Mouse (Mus musculus) induced T-regulatory cell, adult 2 months (primary cell): ENCODE measurements around the gene Nbea.
"Not testable (repeated sequence)": the region's sequence is repeated elsewhere in the genome, so short reads cannot be mapped to it uniquely, and the experiment has no call there.

Experiments
- DNase-seq: peaks from one replicate; pipeline ENCODE4 v3.0.0-alpha.2; 2012; ENCODE audit warnings: low read depth

Nbea gene

DNA sequence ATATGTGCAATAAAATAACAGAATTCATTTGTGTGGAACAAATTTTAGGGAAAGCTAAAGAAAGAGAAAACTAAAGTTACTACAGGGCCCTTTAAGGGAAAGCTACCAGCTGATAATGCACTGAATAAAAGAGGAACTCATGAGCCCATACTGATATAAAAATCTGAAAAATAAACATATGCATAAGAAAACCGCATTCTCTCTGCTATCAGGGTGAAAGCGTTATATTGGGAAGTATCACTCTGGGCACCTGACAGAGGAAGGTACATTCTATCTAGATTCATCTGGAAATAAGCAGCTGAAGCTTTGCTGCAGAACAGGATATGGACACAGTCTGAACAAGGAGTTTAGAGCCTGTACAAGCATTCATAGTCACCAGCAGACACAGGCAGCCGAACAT lies 148.9 kb downstream of the Nbea start:
- DNase-seq = no peak

DNA sequence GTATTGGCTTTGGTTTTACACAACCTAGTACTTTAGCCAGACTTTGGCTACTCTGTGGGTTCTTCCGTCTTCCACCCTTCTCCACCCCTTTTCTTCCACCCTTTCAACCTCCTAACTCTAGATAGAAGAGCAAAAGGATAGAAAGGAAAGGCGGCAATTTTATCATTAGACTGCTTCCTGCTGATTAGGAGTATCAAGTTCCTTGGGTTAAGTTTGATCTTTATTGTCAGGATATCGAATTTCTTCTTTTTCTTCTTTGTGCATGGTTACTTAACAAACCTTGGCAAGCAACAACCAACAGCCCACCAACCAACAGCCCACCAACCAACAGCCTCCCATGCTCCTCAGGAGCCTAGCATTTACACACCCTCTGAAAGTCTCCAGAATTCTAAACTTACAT lies 165.0 kb downstream of the Nbea start:
- DNase-seq = no peak

DNA sequence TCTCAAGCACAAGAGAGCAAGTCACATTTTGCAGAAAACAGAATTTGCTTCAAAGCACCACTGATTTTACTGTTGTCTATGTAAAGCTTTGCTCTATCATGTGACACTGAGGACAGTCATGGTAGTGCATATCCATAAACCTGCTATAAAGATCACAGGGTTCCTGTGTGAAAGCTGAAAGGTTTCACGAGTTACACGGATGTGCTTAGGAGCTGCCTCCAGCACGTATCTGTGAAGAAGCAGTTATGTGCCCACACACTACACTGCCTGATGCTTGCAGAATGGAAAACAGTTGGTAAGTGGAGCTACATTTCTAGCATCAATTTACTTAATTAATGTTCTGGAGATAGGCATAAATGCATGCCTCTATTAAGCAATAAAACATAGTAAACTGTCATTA lies 172.4 kb downstream of the Nbea start:
- DNase-seq = no peak

DNA sequence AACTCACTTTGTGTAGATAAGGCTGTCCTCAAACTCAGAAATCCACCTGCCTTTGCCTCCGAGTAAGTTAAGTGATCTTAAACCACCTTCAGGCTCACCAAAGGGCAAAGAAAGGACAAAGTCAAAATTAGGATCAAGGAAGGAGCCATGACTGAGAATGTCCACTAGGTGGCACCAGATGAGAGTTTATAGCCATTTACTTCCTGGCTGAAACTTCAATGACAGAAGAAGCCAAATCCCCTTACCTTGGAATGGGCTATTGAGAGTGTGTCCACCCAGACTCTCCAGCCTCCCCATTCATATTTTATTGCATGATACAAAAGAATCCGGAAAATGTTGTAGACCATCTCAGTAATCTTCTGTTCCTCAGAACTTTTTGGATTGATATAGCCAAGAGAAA lies 175.5 kb downstream of the Nbea start:
- DNase-seq = peak; percentile 45

DNA sequence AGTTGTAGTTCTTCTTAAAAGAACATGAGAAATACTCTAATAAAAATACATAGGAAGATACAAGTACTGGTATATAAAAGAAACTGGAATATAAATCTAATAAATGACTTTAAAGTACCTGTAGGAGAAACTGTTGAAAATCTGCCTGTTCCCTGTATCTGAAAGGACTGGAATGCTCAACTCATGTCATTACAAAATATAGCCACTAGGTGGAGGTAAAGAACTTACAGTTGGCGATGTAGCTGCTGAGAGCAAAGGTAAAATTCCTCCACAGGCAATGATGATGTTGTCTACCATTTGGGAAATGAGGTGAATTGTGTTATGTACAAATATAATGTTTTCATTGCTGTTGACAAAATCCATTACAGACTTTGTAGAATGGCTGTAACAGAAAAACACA lies 183.2 kb downstream of the Nbea start:
- peak; percentile 61 for DNase-seq

DNA sequence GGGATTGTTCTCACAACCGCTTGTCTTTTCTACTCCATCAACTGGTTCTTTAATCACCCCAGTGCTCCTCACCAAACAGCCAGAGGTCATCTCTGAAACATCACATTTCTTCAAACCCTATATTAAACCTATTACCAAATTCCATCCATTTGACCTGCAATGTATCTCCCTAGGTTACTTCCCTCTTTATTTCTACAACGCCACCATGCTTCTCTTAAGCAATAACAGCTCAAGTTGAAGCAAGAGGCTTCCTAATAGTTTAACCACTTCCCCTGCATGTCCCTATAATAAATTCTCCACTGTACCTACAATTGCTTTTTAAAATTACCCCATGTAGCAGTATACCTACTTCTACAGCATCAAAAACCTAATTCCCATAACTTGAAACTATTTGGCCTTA lies 205.1 kb downstream of the Nbea start:
- DNase-seq = no peak

DNA sequence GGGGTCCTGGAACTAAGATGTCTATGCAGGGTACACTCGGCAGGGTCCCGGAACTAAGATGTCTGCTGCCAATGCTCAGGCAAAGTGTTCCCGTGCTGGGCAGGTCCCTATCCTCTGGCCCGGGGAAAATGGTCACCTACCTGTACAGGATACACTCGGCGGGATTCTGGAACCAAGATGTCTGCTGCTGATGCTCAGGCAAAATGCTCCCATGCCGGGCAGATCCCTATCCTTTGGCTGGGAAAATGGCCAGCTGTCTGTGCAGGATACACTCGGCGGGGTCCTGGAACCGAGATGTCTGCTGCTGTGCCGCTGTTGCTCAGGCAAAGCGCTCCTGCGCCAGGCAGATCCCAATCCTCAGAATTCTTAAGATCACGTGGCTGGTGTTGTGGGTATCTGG lies 206.5 kb downstream of the Nbea start:
- not testable (repeated sequence) for DNase-seq

DNA sequence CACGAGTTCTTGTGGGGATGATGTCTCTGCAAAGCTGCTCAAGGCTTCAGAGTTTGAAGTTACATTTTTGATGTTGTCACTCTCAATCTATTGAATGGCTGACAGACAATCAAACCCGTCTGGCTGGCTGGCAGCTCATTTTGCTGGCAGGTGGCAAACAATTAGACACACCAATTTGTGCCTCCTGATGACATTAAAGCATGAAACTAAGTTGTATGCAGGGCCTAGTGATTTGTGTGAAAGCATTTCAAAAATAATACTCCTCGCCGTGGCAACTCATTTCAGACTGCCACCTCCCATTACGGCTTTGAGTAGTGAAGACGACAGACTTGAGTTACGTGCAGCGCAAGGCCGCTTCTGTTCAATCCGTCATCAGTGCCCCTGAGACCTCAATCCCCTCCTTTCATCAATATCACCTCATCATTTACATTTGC lies 217.8 kb downstream of the Nbea start:
- no peak for DNase-seq

DNA sequence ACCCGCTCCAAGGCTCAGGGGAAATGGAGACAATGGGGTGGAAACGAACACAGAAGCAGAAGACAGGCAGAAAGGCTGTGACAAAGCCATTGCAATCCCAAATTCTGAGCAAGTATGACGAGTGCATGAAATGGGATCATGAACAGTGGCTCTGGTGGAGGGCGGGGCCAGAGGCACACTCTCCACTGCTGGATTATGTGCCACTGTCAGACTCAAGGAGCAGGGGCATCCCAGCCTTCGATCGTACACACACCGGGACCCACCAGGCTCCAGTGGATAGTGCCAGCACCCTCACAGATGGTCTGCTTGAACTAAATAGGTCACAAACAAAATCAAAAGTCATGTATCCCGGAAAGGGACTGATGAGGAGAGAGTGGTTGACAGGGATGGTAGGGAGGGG lies 220.5 kb downstream of the Nbea start:
- DNase-seq = no peak

DNA sequence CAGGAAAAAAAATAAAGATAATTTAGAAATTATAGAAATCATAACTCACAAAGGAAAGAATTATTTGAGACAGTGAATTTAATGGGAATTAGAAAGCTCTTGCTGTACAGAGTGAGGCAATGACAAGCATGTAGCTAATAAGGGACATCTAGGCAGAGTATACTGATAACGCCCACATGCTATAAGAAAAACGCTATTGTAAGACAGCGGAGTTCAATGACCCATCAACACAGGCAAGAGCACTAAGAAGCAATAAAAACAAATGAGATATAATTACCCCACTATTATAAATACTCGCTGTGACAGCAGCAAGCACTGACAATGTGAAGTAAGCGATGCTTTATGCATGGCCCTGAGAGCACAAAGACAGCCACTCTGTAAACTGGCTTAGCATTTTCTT lies 233.5 kb downstream of the Nbea start:
- no peak for DNase-seq

DNA sequence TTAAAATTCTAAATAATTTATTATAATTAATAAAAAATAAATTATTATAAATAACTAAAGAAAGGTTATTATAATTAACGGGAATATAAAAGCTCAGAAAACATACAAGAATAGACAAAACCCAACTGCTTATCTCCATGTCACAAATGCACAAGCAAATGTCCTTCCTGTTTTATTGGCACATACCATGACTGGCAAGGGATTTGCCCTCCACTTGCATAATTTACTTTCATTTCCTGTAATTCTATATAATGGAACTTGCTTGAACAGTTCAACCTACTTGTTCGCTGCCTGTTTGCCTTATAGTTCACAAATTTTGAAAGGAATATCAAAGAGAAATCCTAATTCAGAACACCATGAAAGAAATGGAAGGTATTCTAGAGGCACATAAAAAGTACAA lies 234.4 kb downstream of the Nbea start:
- DNase-seq = no peak

DNA sequence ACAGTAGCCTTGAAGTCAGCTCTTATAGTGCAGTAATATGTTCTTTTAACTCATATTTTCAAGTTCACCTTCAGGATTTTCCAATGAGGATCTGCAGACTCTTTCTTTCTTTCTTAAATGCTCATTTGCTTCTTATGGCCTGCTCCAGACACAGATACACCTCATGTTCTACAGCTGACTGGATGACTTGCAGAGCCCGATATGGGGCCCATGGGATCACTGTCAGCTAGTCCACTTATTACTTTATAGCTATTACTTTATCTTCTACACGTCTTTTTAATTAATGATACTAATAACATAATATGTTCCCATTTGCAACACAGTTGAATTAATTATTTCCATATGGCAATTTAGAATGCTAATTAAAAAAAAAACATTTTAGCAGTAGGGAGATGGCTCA lies 256.2 kb downstream of the Nbea start:
- DNase-seq = no peak

DNA sequence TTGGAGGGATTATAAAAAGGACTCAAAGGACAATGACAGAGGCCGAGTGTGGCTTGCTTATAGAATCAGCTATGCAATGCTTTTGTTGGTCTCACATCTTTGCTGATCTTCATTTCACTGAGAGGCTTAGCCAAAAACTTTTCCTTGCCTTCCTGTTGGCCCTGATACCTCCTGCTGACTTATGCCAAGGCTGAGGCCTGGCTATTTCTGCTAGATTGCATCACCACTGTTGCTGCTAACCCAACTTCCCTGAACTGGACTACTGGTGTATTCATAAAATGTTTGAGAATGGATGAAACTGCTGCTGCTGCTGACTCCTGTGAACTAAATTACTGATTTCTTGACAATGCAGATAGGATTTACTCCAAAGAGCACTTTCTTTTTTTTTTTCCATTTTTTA lies 274.2 kb downstream of the Nbea start:
- DNase-seq = no peak

DNA sequence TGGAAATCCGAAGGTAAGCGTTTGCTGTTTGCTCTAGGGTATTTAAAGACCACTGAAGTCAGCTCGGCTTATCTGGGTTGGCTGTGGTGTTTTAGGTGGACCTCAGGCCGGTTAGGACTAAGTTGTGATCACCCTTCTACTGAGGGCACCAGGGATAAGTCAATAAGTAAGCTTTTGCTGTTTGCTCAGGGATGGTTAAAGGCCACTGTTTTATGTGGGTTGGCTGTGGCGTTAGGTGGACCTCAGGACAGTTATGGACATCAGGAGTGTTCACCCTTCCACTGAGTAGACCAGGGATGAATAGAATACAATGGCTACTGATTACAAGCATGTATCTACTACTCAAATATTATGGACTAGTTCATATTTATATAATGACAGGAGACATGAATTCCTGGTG lies 292.9 kb downstream of the Nbea start:
- no peak for DNase-seq

DNA sequence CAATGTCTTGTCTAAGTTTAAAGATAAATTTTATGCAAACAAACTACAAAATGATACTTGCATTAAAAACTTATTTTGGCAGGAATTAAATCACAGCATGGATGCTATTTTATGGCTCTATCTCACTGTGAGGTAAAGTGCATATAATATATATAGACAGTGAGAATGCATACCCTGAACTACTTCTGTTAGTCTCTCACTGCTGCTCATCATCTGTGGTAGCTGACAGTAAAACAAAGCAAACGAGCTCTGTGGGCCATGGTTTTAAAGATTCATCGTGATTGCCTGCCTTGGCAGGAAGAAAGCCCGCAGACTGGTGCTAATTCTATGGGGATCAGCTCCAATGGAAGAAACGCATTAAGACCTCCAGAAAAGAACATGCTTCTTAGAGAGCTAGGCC lies 294.3 kb downstream of the Nbea start:
- no peak for DNase-seq

DNA sequence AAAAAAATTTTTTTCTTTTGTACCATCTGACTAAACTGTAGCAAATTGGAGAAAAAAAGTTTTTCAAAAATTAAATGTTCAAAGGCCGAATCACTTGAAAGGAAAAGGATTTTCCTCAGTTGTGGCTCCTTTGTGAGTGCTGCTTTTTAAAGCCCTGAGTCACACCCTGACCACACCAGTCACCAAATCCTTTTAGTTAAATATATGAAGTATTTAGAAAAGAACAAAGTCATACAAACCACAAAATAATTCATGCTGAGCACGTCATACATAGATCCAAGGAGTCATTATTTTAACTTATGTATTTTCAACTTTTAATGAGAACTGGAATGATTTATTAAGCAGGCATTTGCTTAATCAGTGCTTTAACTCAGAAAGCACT lies 295.7 kb downstream of the Nbea start:
- DNase-seq = no peak

DNA sequence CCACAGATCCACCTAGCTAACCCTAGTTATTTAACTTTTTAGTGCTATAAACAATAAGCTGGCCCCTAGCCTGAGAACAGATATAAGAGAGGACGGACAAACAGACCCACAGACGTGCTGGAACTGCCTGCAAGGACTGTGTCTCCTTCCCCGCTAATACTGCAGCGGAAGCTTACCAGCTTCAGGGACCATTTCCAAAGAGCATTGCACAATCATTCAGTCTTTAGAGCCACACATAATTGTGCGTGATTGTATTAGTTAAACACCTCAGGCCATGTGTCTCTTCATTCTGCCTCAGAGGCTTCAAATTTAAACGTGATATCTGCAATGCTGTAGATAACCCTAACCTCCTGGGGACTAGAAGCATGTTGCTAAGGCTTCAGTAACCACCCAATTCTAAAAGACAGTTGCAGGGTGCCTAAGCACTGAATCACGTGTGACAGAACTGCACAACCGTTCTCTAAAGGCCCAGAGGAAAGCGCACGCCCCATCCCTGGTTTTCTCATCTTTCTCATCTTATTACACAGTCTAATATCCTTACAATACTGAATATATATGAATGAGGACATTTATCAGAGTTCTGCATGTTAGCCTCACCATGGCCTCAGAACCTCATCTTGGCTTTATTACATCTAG lies 296.2 kb downstream of the Nbea start:
- no peak for DNase-seq

DNA sequence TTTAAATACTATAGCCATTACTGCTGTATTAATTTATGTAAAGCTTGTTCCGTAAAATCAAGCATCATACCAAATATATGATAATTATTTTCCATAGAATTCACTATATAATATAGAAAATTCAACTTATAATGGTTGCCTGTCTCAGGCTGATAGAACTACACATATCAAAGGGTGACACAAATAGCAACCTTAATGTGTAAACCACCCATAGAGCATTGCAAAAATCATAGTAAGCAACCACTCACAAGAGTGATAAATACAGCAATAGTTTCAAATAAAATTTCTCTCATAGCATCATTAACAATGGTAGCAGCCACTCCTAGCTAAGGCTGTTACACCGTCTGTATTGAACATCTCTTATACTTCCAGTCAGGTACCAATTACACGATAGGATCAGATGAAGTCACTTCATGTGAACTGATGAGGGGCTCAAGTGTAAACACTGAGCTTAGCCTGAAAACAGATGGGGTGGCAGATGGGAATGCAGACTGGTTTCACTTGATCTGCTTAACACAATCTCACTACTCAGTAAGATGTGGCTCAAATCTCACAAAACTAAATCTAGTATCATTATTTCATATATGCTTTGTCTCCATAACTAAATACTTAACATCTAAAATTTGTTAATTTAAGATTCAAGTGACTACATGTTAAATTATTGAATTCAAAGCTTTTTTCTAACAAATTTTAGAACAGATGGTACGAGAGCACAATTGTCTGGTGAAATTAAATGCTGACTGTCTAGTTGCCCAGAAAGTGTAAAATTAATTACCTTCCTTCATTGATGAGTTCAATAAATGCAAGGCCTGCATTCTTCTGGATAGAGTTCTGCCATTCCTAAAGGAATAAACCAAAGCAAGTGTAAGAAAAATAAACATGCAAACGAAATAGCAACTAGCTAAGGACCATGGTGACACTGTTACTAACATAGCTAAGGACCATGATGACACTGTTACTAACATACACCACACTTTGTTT lies 310.3 kb downstream of the Nbea start:
- DNase-seq = no peak

DNA sequence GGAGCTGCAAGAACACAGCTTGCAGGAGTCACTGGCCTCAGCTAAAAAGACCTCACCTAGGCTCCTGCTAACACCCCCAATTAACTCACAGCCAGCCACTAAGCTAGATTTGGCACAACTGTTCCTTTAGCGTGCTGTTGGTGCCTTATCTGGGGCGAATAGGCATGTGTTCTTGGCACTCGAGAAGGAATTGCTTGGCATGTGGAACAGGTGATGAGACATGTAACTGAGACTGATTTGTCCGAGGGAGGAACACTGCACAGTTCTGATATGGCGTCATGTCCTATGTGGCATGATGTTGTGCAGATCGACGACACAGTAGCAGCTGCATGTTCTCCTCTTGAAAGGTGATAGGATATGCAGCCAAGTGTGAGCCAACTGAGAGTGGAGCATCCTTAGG lies 331.0 kb downstream of the Nbea start:
- no peak for DNase-seq

DNA sequence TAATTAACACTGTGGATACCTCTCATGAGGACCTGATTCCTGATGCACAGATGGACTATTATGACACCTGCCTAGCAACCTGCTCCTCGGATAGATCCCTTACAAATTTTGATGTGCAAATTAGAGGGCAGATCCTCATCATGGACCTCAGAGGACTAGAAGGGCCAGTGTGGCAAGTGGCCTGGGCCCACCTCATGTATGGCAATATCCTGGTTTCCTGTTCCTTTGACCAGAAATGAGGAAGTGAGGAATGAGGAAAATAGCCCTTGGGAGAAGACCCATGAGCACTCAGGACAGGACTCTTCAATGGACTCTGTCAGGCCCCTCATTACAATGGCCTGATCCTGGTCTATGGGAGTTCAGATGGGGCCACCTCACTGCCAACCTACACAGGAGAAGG lies 336.4 kb downstream of the Nbea start:
- DNase-seq = no peak

DNA sequence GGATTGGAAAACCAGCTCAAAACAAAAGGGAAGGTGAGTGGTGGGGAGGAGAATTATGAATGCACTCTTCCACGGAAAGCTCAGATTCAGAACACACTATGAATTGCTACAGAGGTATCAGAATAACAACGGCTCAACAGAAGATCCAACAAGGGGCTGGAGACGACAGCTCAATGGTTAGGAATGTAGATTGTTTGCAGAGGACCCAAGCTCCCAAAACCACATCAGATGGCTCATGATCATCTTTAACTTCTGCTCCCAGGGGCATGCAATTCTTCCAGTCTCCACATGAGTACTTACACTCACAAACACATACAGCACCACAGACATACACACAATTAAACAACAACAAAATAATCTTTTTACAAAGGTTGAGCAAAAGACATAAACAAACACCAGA lies 346.3 kb downstream of the Nbea start:
- DNase-seq = no peak

DNA sequence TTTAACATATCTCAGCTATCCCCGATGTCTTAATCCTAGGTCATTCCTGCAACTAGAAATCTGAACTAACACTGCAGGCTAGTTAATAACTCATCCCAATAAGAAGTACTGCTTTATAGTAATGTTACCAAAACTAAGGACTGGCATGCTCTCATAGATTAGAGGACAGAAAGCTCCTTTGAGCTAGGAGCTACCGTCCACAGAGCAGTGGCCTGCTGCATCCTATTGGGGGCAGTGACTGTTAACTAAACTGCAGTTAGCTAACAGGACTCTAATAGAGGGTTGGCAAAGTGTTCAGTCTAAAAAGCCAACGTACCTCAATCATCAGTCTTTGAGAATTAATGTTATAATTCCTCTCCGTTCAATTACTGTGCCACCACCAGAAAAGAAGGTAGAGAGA lies 348.3 kb downstream of the Nbea start:
- no peak for DNase-seq

DNA sequence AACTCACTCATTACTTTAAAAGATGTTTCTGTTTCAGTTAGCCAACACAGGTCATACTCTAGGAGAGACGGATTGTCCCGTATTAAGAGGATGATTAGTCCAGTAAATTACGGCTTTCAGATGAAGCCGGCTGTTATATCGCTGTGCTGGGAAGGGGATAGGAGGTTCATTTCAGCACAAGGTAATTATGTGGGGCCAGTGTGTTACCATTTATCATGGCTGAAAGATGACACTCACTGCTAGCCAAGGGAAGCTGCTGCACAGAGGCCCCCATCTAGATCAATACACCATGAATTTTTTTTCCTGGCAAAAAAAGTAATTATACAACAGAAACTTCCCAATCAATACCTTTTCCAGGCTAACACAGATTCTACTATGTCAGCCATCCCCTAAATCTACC lies 353.3 kb downstream of the Nbea start:
- no peak for DNase-seq
